Mouse (Mus musculus) spleen, postnatal 10 days (tissue): ENCODE results near the gene Nudt13.
"Not testable (repeated sequence)": the region's sequence is repeated elsewhere in the genome, so short reads cannot be mapped to it uniquely, and the experiment has no call there.

Experiments used
- DNase-seq, 2 experiments: peaks; one replicate each; pipeline ENCODE4 v3.0.0; 2021 to 2022; ENCODE audit warnings: low spot score in 2 of 2

The Nudt13 gene

GRCm38 (mm10) chr14:20294117-20294892 is at the start of gene Nudt13:
Gene Nudt13 (plus strand): TSS chr14:20294697.
- peak; percentile 58 to 81 for DNase-seq

- DNase-seq = no peak
These were observed 49.2 kb upstream of the Nudt13 start for GRCm38 (mm10) chr14:20245318-20245717.

GRCm38 (mm10) chr14:20245861-20246260 is 48.6 kb upstream of the Nudt13 start:
- no peak for DNase-seq

- DNase-seq = no peak
These were observed 47.7 kb upstream of the Nudt13 start for GRCm38 (mm10) chr14:20246811-20247266.

- no peak for DNase-seq
These were observed 46.5 kb upstream of the Nudt13 start for GRCm38 (mm10) chr14:20248001-20248400.

GRCm38 (mm10) chr14:20250237-20251171 is 44.0 kb upstream of the Nudt13 start:
- DNase-seq = no peak

- peak; percentile 64 to 82 for DNase-seq
These were observed 36.0 kb upstream of the Nudt13 start for GRCm38 (mm10) chr14:20258185-20259113.

GRCm38 (mm10) chr14:20262346-20262745 is 32.2 kb upstream of the Nudt13 start:
- DNase-seq = no peak

- DNase-seq = no peak
These were observed 26.1 kb upstream of the Nudt13 start for GRCm38 (mm10) chr14:20268421-20268820.

- DNase-seq = no peak
These were observed 25.3 kb upstream of the Nudt13 start, which contains the start of gene Kcnk16 for GRCm38 (mm10) chr14:20269082-20269809. Gene Kcnk16 (minus strand): TSS chr14:20269199.

- DNase-seq = no peak
These were observed 3.1 kb upstream of the Nudt13 start for GRCm38 (mm10) chr14:20291391-20291790.

GRCm38 (mm10) chr14:20294947-20295346 is 450 bp downstream of the Nudt13 start:
- DNase-seq = no peak

GRCm38 (mm10) chr14:20297616-20298015 is 3.1 kb downstream of the Nudt13 start:
- DNase-seq = no peak

- no peak for DNase-seq
These were observed 3.6 kb downstream of the Nudt13 start for GRCm38 (mm10) chr14:20298131-20298530.

- not testable (repeated sequence) for DNase-seq
These were observed 10.6 kb downstream of the Nudt13 start for GRCm38 (mm10) chr14:20305085-20305484.

- DNase-seq = no peak
These were observed 20.6 kb downstream of the Nudt13 start for GRCm38 (mm10) chr14:20315137-20315536.

- peak; percentile 42 to 76 for DNase-seq
These were observed 24.9 kb downstream of the Nudt13 start for GRCm38 (mm10) chr14:20319420-20319819.

- DNase-seq = no peak
These were observed 29.7 kb downstream of the Nudt13 start for GRCm38 (mm10) chr14:20324196-20324595.

- peak in 1 of 2 experiments; percentile 57 for DNase-seq
These were observed 34.0 kb downstream of the Nudt13 start for GRCm38 (mm10) chr14:20328474-20328873.

GRCm38 (mm10) chr14:20331316-20331715 is 36.8 kb downstream of the Nudt13 start:
- no peak for DNase-seq

- DNase-seq = no peak
These were observed 44.9 kb downstream of the Nudt13 start for GRCm38 (mm10) chr14:20339415-20339814.
